Mouse (Mus musculus): ENCODE measurements around the gene BC030870. TPM values are rescaled to one million over a fixed set of nuclear protein-coding genes. Genes with fewer than 3 reads are reported as not detected.

The BC030870 gene
- polyA plus RNA-seq, 1 experiment from 2014 or later = not detected

DNA sequence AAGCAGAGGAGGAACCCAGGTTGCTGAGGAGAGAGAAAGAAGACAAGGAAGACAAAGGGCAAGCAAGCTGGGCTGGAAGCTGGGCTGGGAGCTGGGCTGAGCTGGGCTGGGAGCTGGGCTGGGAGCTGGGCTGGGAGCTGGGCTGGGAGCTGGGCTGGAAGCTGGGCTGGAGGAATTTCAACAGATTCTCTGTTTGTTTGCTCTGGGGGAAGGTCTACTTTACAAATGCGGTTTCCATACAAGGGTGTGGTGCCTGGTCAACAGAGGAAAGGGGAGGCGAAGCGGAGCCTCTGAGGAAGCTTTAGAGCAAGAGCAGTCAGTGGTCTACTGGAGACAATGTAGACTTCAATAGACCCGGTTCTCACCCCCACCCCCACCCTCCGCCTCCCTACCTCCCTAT lies 82.8 kb downstream of the BC030870 start:
- no peaks in the 10 kb centered on the region for H3K27me3 ChIP-seq (replicated peaks; ENCODE audit: control insufficient read depth, insufficient read depth, low read length)
- no peaks in the 10 kb centered on the region for H3K36me3 ChIP-seq (ENCODE audit: control insufficient read depth, insufficient read depth, low read length)
- 43% methylated on average over 5 of the region's 5 CpGs for WGBS
- DNase-seq (ENCODE audit: low spot score) (no peak), ATAC-seq (no peak)
- no peak overlapping the region for H3K9ac ChIP-seq (ENCODE audit: low read length)
- H3K9me3 ChIP-seq (replicated peaks; ENCODE audit: control insufficient read depth, low read length) = no peaks in the 10 kb centered on the region
- H3K4me1 ChIP-seq (ENCODE audit: control insufficient read depth, insufficient read depth, low read length) = no peaks in the 10 kb centered on the region
- no peak overlapping the region for H3K4me2 ChIP-seq (ENCODE audit: low read length)
- no peak overlapping the region for H3K4me3 ChIP-seq (ENCODE audit: low read depth, low read length)
- no peak overlapping the region for H3K27ac ChIP-seq (ENCODE audit: low read depth, low read length)

DNA sequence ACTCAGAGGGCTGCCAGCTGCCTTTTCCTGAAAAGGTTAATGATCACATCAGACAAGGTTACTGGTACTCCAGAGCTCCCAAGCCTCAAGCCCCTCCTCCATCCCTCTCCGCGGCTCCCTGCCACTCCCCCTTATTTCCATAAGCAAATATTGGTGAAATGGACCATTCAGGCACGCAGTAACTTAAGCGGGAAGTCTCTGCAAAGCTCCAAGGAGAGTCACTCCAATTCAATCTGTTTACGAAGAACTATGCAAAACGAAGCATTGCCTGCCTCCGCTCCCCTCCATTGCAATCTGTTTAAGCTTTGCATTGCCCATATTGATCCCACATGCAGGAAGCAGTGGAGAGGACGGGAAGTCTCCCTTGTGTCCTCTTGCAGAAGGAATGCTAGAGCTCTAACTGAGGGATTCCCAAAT lies 92.2 kb downstream of the BC030870 start, which contains the start of gene Apela:
Gene Apela (minus strand): TSS at position 220 of the 417 bp plus-strand sequence.
- WGBS = 2% methylated on average over 8 of the region's 8 CpGs
- DNase-seq (ENCODE audit: low spot score) (peak; percentile 51), ATAC-seq (peak; percentile 76; the same call in 1 of the 2 replicates)
- peak within 1 kb of the TSS; percentile 13; the same call in 1 of the 2 replicates for H3K9ac ChIP-seq (ENCODE audit: low read length)
- peak within 1 kb of the TSS; percentile 20 for H3K4me3 ChIP-seq (ENCODE audit: low read depth, low read length)
- no peak within 1 kb of the TSS for H3K27ac ChIP-seq (ENCODE audit: low read depth, low read length)
- H3K9me3 ChIP-seq (replicated peaks; ENCODE audit: control insufficient read depth, low read length) = no peaks in the 10 kb centered on the region
- H3K4me1 ChIP-seq (ENCODE audit: control insufficient read depth, insufficient read depth, low read length) = no peaks in the 10 kb centered on the region
- no peaks in the 10 kb centered on the region for H3K36me3 ChIP-seq (ENCODE audit: control insufficient read depth, insufficient read depth, low read length)
- H3K27me3 ChIP-seq (replicated peaks; ENCODE audit: control insufficient read depth, insufficient read depth, low read length) = no peaks in the 10 kb centered on the region
- peak within 1 kb of the TSS; percentile 49 for H3K4me2 ChIP-seq (ENCODE audit: low read length)

Small RNA genes lying within 50 kb of the gene (microRNA-seq; reads per million reads assigned to microRNA genes)
- not detected for gene Gm24333

Other genes starting within 250 kb of the BC030870 start
- gene Tmem192, start 182.4 kb downstream of the BC030870 start, polyA plus RNA-seq (2014; fragmentation: Nextera tagmentation; extraction: Ambion mirVana) = 24.0 and 26.2 TPM in 2 replicates
- gene Trim75, start 141.7 kb downstream of the BC030870 start, polyA plus RNA-seq (2014; fragmentation: Nextera tagmentation; extraction: Ambion mirVana) = 0.09 TPM in 1 of 2 replicates, not detected in the other
- gene Trim61, start 111.0 kb downstream of the BC030870 start, polyA plus RNA-seq (2014; fragmentation: Nextera tagmentation; extraction: Ambion mirVana) = not detected in 2 replicates
- gene Trim60, start 111.0 kb downstream of the BC030870 start, polyA plus RNA-seq (2014; fragmentation: Nextera tagmentation; extraction: Ambion mirVana) = not detected in 2 replicates
- gene Apela, start 92.2 kb downstream of the BC030870 start, polyA plus RNA-seq (2014; fragmentation: Nextera tagmentation; extraction: Ambion mirVana) = 1.1 and 1.3 TPM in 2 replicates
- not detected in 2 replicates for gene Gm10663, start 54.5 kb downstream of the BC030870 start, polyA plus RNA-seq (2014; fragmentation: Nextera tagmentation; extraction: Ambion mirVana)

Measured in forebrain, embryonic 14.5 days (tissue).